Mouse (Mus musculus): ENCODE measurements around the gene Mrpl49. TPM values are rescaled to one million over a fixed set of nuclear protein-coding genes. Genes with fewer than 3 reads are reported as not detected.
"Not testable (repeated sequence)": the region's sequence is repeated elsewhere in the genome, so short reads cannot be mapped to it uniquely, and the experiment has no call there.

The Mrpl49 gene
- polyA plus RNA-seq, 1 experiment from 2014 or later: 82.5 TPM

GRCm38 (mm10) chr19:6047154-6047898 is 10.3 kb downstream of the Mrpl49 start:
- 3% methylated on average over 44 of the region's 44 CpGs for WGBS
- Histone ChIP-seq H3K4me3 (ENCODE audit: low read depth, low read length) (peak overlapping the region; percentile 60), H3K9me3 (ENCODE audit: control insufficient read depth, low read length) (no peaks in the 10 kb centered on the region), H3K36me3 (ENCODE audit: control insufficient read depth, insufficient read depth, low read length) (peaks cover 40% of the 10 kb centered on the region), H3K9ac (ENCODE audit: low read length) (peak overlapping the region; percentile 81), H3K4me1 (replicated peaks; ENCODE audit: control insufficient read depth, insufficient read depth, low read length) (peaks cover 15% of the 10 kb centered on the region), H3K27me3 (replicated peaks; ENCODE audit: control insufficient read depth, insufficient read depth, low read length) (no peaks in the 10 kb centered on the region), H3K4me2 (ENCODE audit: low read length) (peak overlapping the region; percentile 97), H3K27ac (ENCODE audit: low read depth) (peak overlapping the region; percentile 97)
- peak; percentile 65 for DNase-seq (ENCODE audit: low spot score)
- ATAC-seq (replicated peaks; ENCODE audit: low FRiP score, low TSS enrichment, low read depth): peak; percentile 7

GRCm38 (mm10) chr19:6046294-6047153 is 11.1 kb downstream of the Mrpl49 start, which contains the start of gene Syvn1:
Gene Syvn1, plus strand, starts transcription at chr19:6046576.
- DNase-seq (ENCODE audit: low spot score): peak; percentile 94
- WGBS: under 1% methylated on average over 65 of the region's 65 CpGs
- peak; percentile 88 for ATAC-seq (replicated peaks; ENCODE audit: low FRiP score, low TSS enrichment, low read depth)
- H3K27ac ChIP-seq (ENCODE audit: low read depth): peak within 1 kb of the TSS; percentile 97
- H3K9ac ChIP-seq (ENCODE audit: low read length): peak within 1 kb of the TSS; percentile 81
- H3K4me1 ChIP-seq (replicated peaks; ENCODE audit: control insufficient read depth, insufficient read depth, low read length): peaks cover 15% of the 10 kb centered on the region
- H3K4me2 ChIP-seq (ENCODE audit: low read length): peak within 1 kb of the TSS; percentile 97
- H3K9me3 ChIP-seq (ENCODE audit: control insufficient read depth, low read length): no peaks in the 10 kb centered on the region
- peak within 1 kb of the TSS; percentile 60 for H3K4me3 ChIP-seq (ENCODE audit: low read depth, low read length)
- H3K27me3 ChIP-seq (replicated peaks; ENCODE audit: control insufficient read depth, insufficient read depth, low read length): no peaks in the 10 kb centered on the region
- H3K36me3 ChIP-seq (ENCODE audit: control insufficient read depth, insufficient read depth, low read length): peaks cover 32% of the 10 kb centered on the region

- H3K27me3 ChIP-seq (replicated peaks; ENCODE audit: control insufficient read depth, insufficient read depth, low read length): no peaks in the 10 kb centered on the region
- peak; percentile 42 for ATAC-seq (replicated peaks; ENCODE audit: low FRiP score, low TSS enrichment, low read depth)
- peak overlapping the region; percentile 60 for H3K4me3 ChIP-seq (ENCODE audit: low read depth, low read length)
- peak overlapping the region; percentile 97 for H3K4me2 ChIP-seq (ENCODE audit: low read length)
- peak overlapping the region; percentile 81 for H3K9ac ChIP-seq (ENCODE audit: low read length)
- H3K9me3 ChIP-seq (ENCODE audit: control insufficient read depth, low read length): no peaks in the 10 kb centered on the region
- peaks cover 23% of the 10 kb centered on the region for H3K36me3 ChIP-seq (ENCODE audit: control insufficient read depth, insufficient read depth, low read length)
- 16% methylated on average over 20 of the region's 20 CpGs for WGBS
- no peak for DNase-seq (ENCODE audit: low spot score)
- H3K4me1 ChIP-seq (replicated peaks; ENCODE audit: control insufficient read depth, insufficient read depth, low read length): peaks cover 15% of the 10 kb centered on the region
- peak overlapping the region; percentile 97 for H3K27ac ChIP-seq (ENCODE audit: low read depth)
These were observed 12.0 kb downstream of the Mrpl49 start for GRCm38 (mm10) chr19:6045366-6046293.

GRCm38 (mm10) chr19:6044102-6044501 is 13.5 kb downstream of the Mrpl49 start:
- not testable (repeated sequence) for DNase-seq (ENCODE audit: low spot score); H3K4me3 ChIP-seq (ENCODE audit: low read depth, low read length); H3K4me2 ChIP-seq (ENCODE audit: low read length); H3K36me3 ChIP-seq (ENCODE audit: control insufficient read depth, insufficient read depth, low read length); H3K27me3 ChIP-seq (replicated peaks; ENCODE audit: control insufficient read depth, insufficient read depth, low read length); ATAC-seq (replicated peaks; ENCODE audit: low FRiP score, low TSS enrichment, low read depth); H3K9me3 ChIP-seq (ENCODE audit: control insufficient read depth, low read length); H3K27ac ChIP-seq (ENCODE audit: low read depth); H3K9ac ChIP-seq (ENCODE audit: low read length)
- 53% methylated on average over 4 of the region's 4 CpGs for WGBS
- peaks cover 15% of the 10 kb centered on the region for H3K4me1 ChIP-seq (replicated peaks; ENCODE audit: control insufficient read depth, insufficient read depth, low read length)

GRCm38 (mm10) chr19:6042293-6042692 is 15.3 kb downstream of the Mrpl49 start:
- 85% methylated on average over 9 of the region's 9 CpGs for WGBS
- no peak overlapping the region for H3K9ac ChIP-seq (ENCODE audit: low read length)

GRCm38 (mm10) chr19:6040002-6040401 is 17.6 kb downstream of the Mrpl49 start:
- H3K4me2 ChIP-seq (ENCODE audit: low read length): no peak overlapping the region
- no peaks in the 10 kb centered on the region for H3K36me3 ChIP-seq (ENCODE audit: control insufficient read depth, insufficient read depth, low read length)
- no peak for ATAC-seq (replicated peaks; ENCODE audit: low FRiP score, low TSS enrichment, low read depth)
- H3K9ac ChIP-seq (ENCODE audit: low read length): no peak overlapping the region
- no peaks in the 10 kb centered on the region for H3K9me3 ChIP-seq (ENCODE audit: control insufficient read depth, low read length)
- no peaks in the 10 kb centered on the region for H3K27me3 ChIP-seq (replicated peaks; ENCODE audit: control insufficient read depth, insufficient read depth, low read length)
- no peak overlapping the region for H3K4me3 ChIP-seq (ENCODE audit: low read depth, low read length)
- no peak for DNase-seq (ENCODE audit: low spot score)
- no peak overlapping the region for H3K27ac ChIP-seq (ENCODE audit: low read depth)
- peaks cover under 1% of the 10 kb centered on the region for H3K4me1 ChIP-seq (replicated peaks; ENCODE audit: control insufficient read depth, insufficient read depth, low read length)

More at GRCm38 (mm10) chr19:6042293-6042692, 15.3 kb downstream of the Mrpl49 start:
- DNase-seq (ENCODE audit: low spot score) (no peak), ATAC-seq (replicated peaks; ENCODE audit: low FRiP score, low TSS enrichment, low read depth) (no peak)
- no peak overlapping the region for H3K27ac ChIP-seq (ENCODE audit: low read depth)
- no peaks in the 10 kb centered on the region for H3K27me3 ChIP-seq (replicated peaks; ENCODE audit: control insufficient read depth, insufficient read depth, low read length)
- H3K4me2 ChIP-seq (ENCODE audit: low read length): no peak overlapping the region
- H3K36me3 ChIP-seq (ENCODE audit: control insufficient read depth, insufficient read depth, low read length): no peaks in the 10 kb centered on the region
- peaks cover 7% of the 10 kb centered on the region for H3K4me1 ChIP-seq (replicated peaks; ENCODE audit: control insufficient read depth, insufficient read depth, low read length)
- H3K9me3 ChIP-seq (ENCODE audit: control insufficient read depth, low read length): no peaks in the 10 kb centered on the region
- no peak overlapping the region for H3K4me3 ChIP-seq (ENCODE audit: low read depth, low read length)

- ATAC-seq (replicated peaks; ENCODE audit: low FRiP score, low TSS enrichment, low read depth) (no peak), DNase-seq (ENCODE audit: low spot score) (no peak)
- Histone ChIP-seq H3K36me3 (ENCODE audit: control insufficient read depth, insufficient read depth, low read length) (no peaks in the 10 kb centered on the region), H3K27me3 (replicated peaks; ENCODE audit: control insufficient read depth, insufficient read depth, low read length) (no peaks in the 10 kb centered on the region), H3K4me2 (ENCODE audit: low read length) (no peak overlapping the region), H3K9ac (ENCODE audit: low read length) (no peak overlapping the region), H3K27ac (ENCODE audit: low read depth) (no peak overlapping the region), H3K4me3 (ENCODE audit: low read depth, low read length) (no peak overlapping the region), H3K4me1 (replicated peaks; ENCODE audit: control insufficient read depth, insufficient read depth, low read length) (no peaks in the 10 kb centered on the region), H3K9me3 (ENCODE audit: control insufficient read depth, low read length) (no peaks in the 10 kb centered on the region)
- WGBS: 81% methylated on average over 7 of the region's 7 CpGs
These were observed 19.3 kb downstream of the Mrpl49 start for GRCm38 (mm10) chr19:6038326-6038725.

- DNase-seq (ENCODE audit: low spot score) (no peak), ATAC-seq (replicated peaks; ENCODE audit: low FRiP score, low TSS enrichment, low read depth) (no peak)
- no peak overlapping the region for H3K27ac ChIP-seq (ENCODE audit: low read depth)
- H3K27me3 ChIP-seq (replicated peaks; ENCODE audit: control insufficient read depth, insufficient read depth, low read length): no peaks in the 10 kb centered on the region
- H3K9me3 ChIP-seq (ENCODE audit: control insufficient read depth, low read length): no peaks in the 10 kb centered on the region
- H3K9ac ChIP-seq (ENCODE audit: low read length): no peak overlapping the region
- H3K4me1 ChIP-seq (replicated peaks; ENCODE audit: control insufficient read depth, insufficient read depth, low read length): no peaks in the 10 kb centered on the region
- H3K36me3 ChIP-seq (ENCODE audit: control insufficient read depth, insufficient read depth, low read length): no peaks in the 10 kb centered on the region
- H3K4me2 ChIP-seq (ENCODE audit: low read length): no peak overlapping the region
- no peak overlapping the region for H3K4me3 ChIP-seq (ENCODE audit: low read depth, low read length)
These were observed 19.9 kb downstream of the Mrpl49 start for GRCm38 (mm10) chr19:6037695-6038094.
